Mouse (Mus musculus) brain, embryonic 14.5 days (tissue): ENCODE data around the gene Vsir.

ENCODE experiments used
- CTCF ChIP-seq: fragments of 200-500 bp; IDR thresholded peaks from 2 replicates; pipeline ENCODE4 v1.5.1; 2012; ENCODE audit warnings: inconsistent platforms, mild to moderate bottlenecking, moderate library complexity, borderline replicate concordance; ENCODE audit not compliant: insufficient read depth, insufficient read length; ENCODE audit errors: extremely low read depth
- POLR2A ChIP-seq: fragments of 200-500 bp; IDR thresholded peaks from 2 replicates; pipeline ENCODE4 v1.6.1; 2012; ENCODE audit warnings: mild to moderate bottlenecking, inconsistent platforms, borderline replicate concordance; ENCODE audit not compliant: poor library complexity, insufficient read depth, insufficient read length, severe bottlenecking; ENCODE audit errors: extremely low read depth

DNA sequence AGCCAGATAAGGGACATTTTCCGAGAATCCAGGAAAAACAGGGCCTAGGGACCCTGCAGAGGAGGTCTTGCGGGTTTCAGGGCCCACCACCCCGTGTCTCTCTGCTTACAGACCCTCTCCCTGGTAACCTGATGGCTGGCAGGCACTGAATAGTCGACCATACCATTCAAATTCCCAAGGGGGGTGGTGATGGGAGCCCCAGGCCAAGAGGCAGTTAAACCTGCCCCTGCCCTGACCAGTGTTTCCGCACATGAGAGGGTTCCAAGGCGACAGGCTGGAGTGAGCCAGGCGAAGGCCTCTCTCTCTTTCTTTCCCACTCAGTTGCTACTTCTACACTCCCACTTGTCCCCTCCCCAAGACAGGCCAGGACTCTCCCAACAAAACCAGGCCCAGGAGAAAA, 52.8 kb downstream of the Vsir start, which contains the start of gene Gm17455:
- TF ChIP-seq CTCF (no peak), POLR2A (no peak)
